Mouse (Mus musculus) testis, adult 2 months (tissue): ENCODE results near the gene BC051142.

Experiments
- CTCF ChIP-seq: fragments of 200-500 bp; IDR thresholded peaks from 2 replicates; pipeline ENCODE4 v1.5.1; 2012; ENCODE audit warnings: low read depth, mild to moderate bottlenecking, inconsistent platforms, low read length, moderate library complexity; ENCODE audit not compliant: control insufficient read depth, insufficient read depth, insufficient replicate concordance
- POLR2A ChIP-seq: fragments of 200-500 bp; IDR thresholded peaks from 2 replicates; pipeline ENCODE4 v1.6.1; 2012; ENCODE audit warnings: low read depth, mild to moderate bottlenecking, inconsistent platforms, low read length, moderate library complexity; ENCODE audit not compliant: control insufficient read depth

DNA sequence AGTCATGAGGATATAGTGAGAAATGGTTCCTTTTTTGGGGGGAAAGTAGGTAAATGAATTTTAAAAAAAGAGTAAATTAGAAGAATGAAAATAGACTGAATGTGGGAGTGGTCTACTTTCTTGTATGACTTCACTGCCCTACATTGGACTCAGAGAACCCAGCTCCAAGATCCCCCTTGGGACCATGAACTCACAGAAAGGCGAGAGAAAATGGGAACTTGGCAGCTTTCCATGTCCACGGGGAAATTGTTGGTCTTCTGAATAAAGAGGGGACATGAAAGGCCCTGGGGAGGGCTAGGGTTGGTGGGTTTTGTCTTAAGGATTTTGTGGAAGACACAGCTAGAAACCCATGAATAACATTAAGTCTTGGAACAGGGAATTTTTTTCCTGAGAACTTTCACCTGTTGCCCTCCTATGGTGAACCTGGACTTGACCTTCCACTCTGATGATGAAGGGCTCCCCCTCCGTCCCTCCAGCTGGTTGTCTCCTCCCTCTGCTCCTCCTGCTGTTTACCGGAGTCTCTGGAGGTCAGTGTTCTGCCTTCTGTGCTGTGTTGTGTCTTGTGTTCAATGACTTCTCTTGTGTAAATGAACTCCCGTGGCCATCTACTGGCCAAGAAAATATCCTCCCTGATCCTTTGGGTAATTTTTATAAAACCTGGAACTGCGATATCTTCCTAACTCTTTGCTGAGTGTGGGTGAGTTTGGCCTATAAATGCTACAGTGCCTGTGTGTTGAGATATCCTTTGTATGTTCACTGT is 21.0 kb upstream of the BC051142 start:
- TF ChIP-seq CTCF (no peak), POLR2A (no peak)
